18 mouse cellular contexts compared by ENCODE assay signal in genomic region chr3:108787754-108788454, GRCm38 (mm10). TPM values are rescaled to one million over a fixed set of nuclear protein-coding genes. Genes with fewer than 3 reads are reported as not detected.
DNase-seq lines count a peak whose midpoint lies in the region; ATAC-seq lines count a peak whose summit lies in the region.
"Had no signal": no experiment of that assay in that cellular context is flagged by ENCODE, and none has a peak within 500 bp of the region (broad histone marks: within the 10 kb centered on the region; RNA-seq: fewer than 3 reads in every experiment).

No protein-coding gene starts in this region.

- peaks cover 11% of the 10 kb centered on the region for H3K4me1 ChIP-seq in liver, embryonic 13.5 days (replicated peaks)
- H3K4me1 ChIP-seq in limb, embryonic 15.5 days: peaks cover 44% of the 10 kb centered on the region
- no peaks in the 10 kb centered on the region for H3K4me1 ChIP-seq in midbrain, embryonic 13.5 days (replicated peaks)
- H3K4me1 ChIP-seq: forebrain, embryonic 13.5 days; heart, embryonic 10.5 days; hindbrain, embryonic 13.5 days; neural tube, embryonic 15.5 days had no signal

- no peak overlapping the region for H3K27ac ChIP-seq in liver, embryonic 13.5 days
- H3K27ac ChIP-seq in limb, embryonic 15.5 days: peak overlapping the region; percentile 59
- H3K27ac ChIP-seq in midbrain, embryonic 13.5 days: no peak overlapping the region
- H3K27ac ChIP-seq: embryonic facial prominence, embryonic 12.5 days; forebrain, embryonic 13.5 days; gastrocnemius, adult 2 months; heart, embryonic 10.5 days; hindbrain, embryonic 13.5 days; neural tube, embryonic 15.5 days had no signal

- H3K27me3 ChIP-seq in liver, embryonic 13.5 days: no peaks in the 10 kb centered on the region
- no peaks in the 10 kb centered on the region for H3K27me3 ChIP-seq in limb, embryonic 15.5 days
- H3K27me3 ChIP-seq in midbrain, embryonic 13.5 days: no peaks in the 10 kb centered on the region
- H3K27me3 ChIP-seq: embryonic facial prominence, embryonic 12.5 days; forebrain, embryonic 13.5 days; hindbrain, embryonic 13.5 days; neural tube, embryonic 15.5 days had no signal

- no peak overlapping the region for H3K4me3 ChIP-seq in liver, embryonic 13.5 days (replicated peaks)
- H3K4me3 ChIP-seq in limb, embryonic 15.5 days: no peak overlapping the region
- H3K4me3 ChIP-seq in midbrain, embryonic 13.5 days (replicated peaks): no peak overlapping the region
- H3K4me3 ChIP-seq: embryonic facial prominence, embryonic 12.5 days; forebrain, embryonic 13.5 days; gastrocnemius, adult 2 months; heart, embryonic 10.5 days; hindbrain, embryonic 13.5 days; neural tube, embryonic 15.5 days had no signal

- no peak overlapping the region for H3K4me2 ChIP-seq in liver, embryonic 13.5 days
- no peak overlapping the region for H3K4me2 ChIP-seq in limb, embryonic 15.5 days
- H3K4me2 ChIP-seq in midbrain, embryonic 13.5 days (replicated peaks): no peak overlapping the region
- H3K4me2 ChIP-seq: embryonic facial prominence, embryonic 12.5 days; forebrain, embryonic 13.5 days; hindbrain, embryonic 13.5 days; neural tube, embryonic 15.5 days had no signal

- H3K9ac ChIP-seq in liver, embryonic 13.5 days: no peak overlapping the region
- no peak overlapping the region for H3K9ac ChIP-seq in limb, embryonic 15.5 days
- H3K9ac ChIP-seq in midbrain, embryonic 13.5 days (replicated peaks): no peak overlapping the region
- H3K9ac ChIP-seq: embryonic facial prominence, embryonic 12.5 days; forebrain, embryonic 13.5 days; hindbrain, embryonic 13.5 days; neural tube, embryonic 15.5 days had no signal

- H3K36me3 ChIP-seq in liver, embryonic 13.5 days: peaks cover 9% of the 10 kb centered on the region
- H3K36me3 ChIP-seq in limb, embryonic 15.5 days: peaks cover 7% of the 10 kb centered on the region; the same call in 1 of the 2 replicates
- H3K36me3 ChIP-seq in midbrain, embryonic 13.5 days: 0 out of 2 replicates have a peak, but pooled peaks cover 7% of the 10 kb centered on the region
- H3K36me3 ChIP-seq: neural tube, embryonic 15.5 days had no signal

- no peak for DNase-seq in liver, embryonic 13.5 days
- no peak for DNase-seq in liver
- peak; percentile 46 for DNase-seq in induced T-regulatory cell, adult 2 months (ENCODE audit: low read depth)
- no peak for DNase-seq in layer of hippocampus, postnatal 25 days (ENCODE audit: extremely low spot score in 1 of 2, low spot score in 1 of 2)
- DNase-seq in kidney, adult 18-20 months: no peak
- DNase-seq: cerebellum, adult 9-11 months; gastrocnemius, adult 2 months; kidney, postnatal 4 days; right cerebral cortex, adult 18-20 months; thymus, postnatal 25 days had no signal

- 46% methylated on average over 12 of the region's 12 CpGs for WGBS in liver, embryonic 13.5 days (ENCODE audit: insufficient replicate concordance)
- 25% methylated on average over 12 of the region's 12 CpGs for WGBS in limb, embryonic 15.5 days
- WGBS in midbrain, embryonic 13.5 days: 78% methylated on average over 12 of the region's 12 CpGs

- no peaks in the 10 kb centered on the region for H3K9me3 ChIP-seq in liver, embryonic 13.5 days (replicated peaks)
- no peaks in the 10 kb centered on the region for H3K9me3 ChIP-seq in limb, embryonic 15.5 days
- peaks cover 6% of the 10 kb centered on the region; the same call in 1 of the 2 replicates for H3K9me3 ChIP-seq in midbrain, embryonic 13.5 days
- H3K9me3 ChIP-seq: neural tube, embryonic 15.5 days had no signal

- 0 out of 2 replicates have a peak, but pooled peaks have one; percentile 31 for ATAC-seq in liver, embryonic 13.5 days (ENCODE audit: low read depth)
- ATAC-seq in CD4-positive, CD25-positive, alpha-beta regulatory T cell, adult 4 months: peak; percentile 69
- no peak for ATAC-seq in limb, embryonic 15.5 days (ENCODE audit: insufficient number of reproducible peaks, low FRiP score, low TSS enrichment, low read depth)
- ATAC-seq in midbrain, embryonic 13.5 days: no peak
- ATAC-seq: forebrain, embryonic 13.5 days had no signal

RNA-seq across cellular contexts. Expression of gene Aknad1, which starts 48.4 kb away (rescaled TPM):
- polyA plus RNA-seq in liver, embryonic 13.5 days (2015; fragmentation: Nextera tagmentation; extraction: Ambion mirVana): 0.37 and 0.56 TPM in 2 replicates
- not detected for polyA plus RNA-seq in CD4-positive, CD25-positive, alpha-beta regulatory T cell, adult 4 months (2017; shearing (Covaris generic))
- 1.3 and 1.5 TPM in 2 replicates for polyA plus RNA-seq in limb, embryonic 15.5 days (2015; fragmentation: Nextera tagmentation; extraction: Ambion mirVana)
- not detected for total RNA-seq in layer of hippocampus, postnatal 25 days (2021)
- not detected in 2 replicates for polyA plus RNA-seq in midbrain, embryonic 13.5 days (2015; fragmentation: Nextera tagmentation; extraction: Ambion mirVana)
- polyA plus RNA-seq: forebrain, embryonic 13.5 days; heart, embryonic 10.5 days had no signal

RNA-seq across cellular contexts. Expression of gene Stxbp3, which starts 52.4 kb away (rescaled TPM):
- 19.0 and 24.6 TPM in 2 replicates for polyA plus RNA-seq in liver, embryonic 13.5 days (2015; fragmentation: Nextera tagmentation; extraction: Ambion mirVana)
- 10 to 100 TPM; 76.9 to 97.7 TPM for polyA plus RNA-seq in CD4-positive, CD25-positive, alpha-beta regulatory T cell, adult 4 months (2017; shearing (Covaris generic))
- 46.6 and 51.8 TPM in 2 replicates for polyA plus RNA-seq in limb, embryonic 15.5 days (2015; fragmentation: Nextera tagmentation; extraction: Ambion mirVana)
- 10 to 100 TPM; 24.3 to 26.4 TPM for total RNA-seq in layer of hippocampus, postnatal 25 days (2021)
- polyA plus RNA-seq in midbrain, embryonic 13.5 days (2015; fragmentation: Nextera tagmentation; extraction: Ambion mirVana): 16.0 and 16.1 TPM in 2 replicates

Comparison
In these comparisons a context has a peak if more than half of its experiments do, and no peak if none do; other contexts are left out.
1. ATAC-seq: peak in liver, embryonic 13.5 days (single experiment) and CD4-positive, CD25-positive, alpha-beta regulatory T cell, adult 4 months (single experiment); none in limb, embryonic 15.5 days (single experiment) and midbrain, embryonic 13.5 days (single experiment).